Mouse (Mus musculus): ENCODE results near the gene Creb3l1. TPM values are rescaled to one million over a fixed set of nuclear protein-coding genes. Genes with fewer than 3 reads are reported as not detected.

The Creb3l1 gene
- polyA plus RNA-seq, 2 experiments: 28.5 to 37.5 TPM

DNA sequence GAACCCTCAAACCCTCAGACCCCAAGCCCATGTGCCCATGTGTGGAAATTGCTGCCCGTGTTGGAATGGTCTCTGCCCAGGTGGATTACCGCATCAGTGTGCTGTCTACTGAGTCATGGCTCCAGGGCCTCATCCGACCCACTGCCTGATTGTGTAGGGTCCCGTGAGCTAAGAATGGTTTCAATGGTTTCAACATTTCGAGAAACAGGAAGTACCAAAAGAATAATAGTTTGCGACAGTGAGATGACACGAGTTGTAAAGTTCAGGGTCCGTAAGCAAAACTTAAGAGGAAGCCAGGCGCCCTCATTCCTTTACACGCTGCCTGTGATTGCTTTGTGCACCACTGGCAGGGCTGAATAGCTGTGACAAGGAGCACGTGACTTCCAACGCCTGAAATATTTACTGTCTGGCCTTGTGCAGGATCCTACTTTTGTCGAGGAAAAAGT is 52.2 kb downstream of the Creb3l1 start:
- no peak for ATAC-seq (ENCODE audit: low FRiP score, low read depth)
- Histone ChIP-seq H3K36me3 (ENCODE audit: control insufficient read depth, insufficient read depth, low read length) (no peaks in the 10 kb centered on the region), H3K27me3 (ENCODE audit: control insufficient read depth, insufficient read depth, low read length) (peaks cover 27% of the 10 kb centered on the region), H3K4me3 (replicated peaks; ENCODE audit: low read length) (no peak overlapping the region), H3K4me2 (replicated peaks; ENCODE audit: low read depth, low read length, severe bottlenecking) (0 out of 2 replicates have a peak overlapping the region, but pooled peaks have one; percentile 9), H3K9me3 (ENCODE audit: control insufficient read depth, low read length) (no peaks in the 10 kb centered on the region), H3K9ac (ENCODE audit: low read depth, low read length, severe bottlenecking) (no peak overlapping the region), H3K4me1 (ENCODE audit: control insufficient read depth, insufficient read depth, low read length) (peaks cover 30% of the 10 kb centered on the region), H3K27ac (replicated peaks; ENCODE audit: low read depth, low read length) (no peak overlapping the region)
- 36% methylated on average over 13 of the region's 13 CpGs for WGBS
- no peak for TF ChIP-seq POLR2A (IDR thresholded peaks at IDR 0.05; ENCODE audit: borderline replicate concordance, extremely low read depth, insufficient read depth, insufficient read length)
- DNase-seq (ENCODE audit: low spot score): no peak

DNA sequence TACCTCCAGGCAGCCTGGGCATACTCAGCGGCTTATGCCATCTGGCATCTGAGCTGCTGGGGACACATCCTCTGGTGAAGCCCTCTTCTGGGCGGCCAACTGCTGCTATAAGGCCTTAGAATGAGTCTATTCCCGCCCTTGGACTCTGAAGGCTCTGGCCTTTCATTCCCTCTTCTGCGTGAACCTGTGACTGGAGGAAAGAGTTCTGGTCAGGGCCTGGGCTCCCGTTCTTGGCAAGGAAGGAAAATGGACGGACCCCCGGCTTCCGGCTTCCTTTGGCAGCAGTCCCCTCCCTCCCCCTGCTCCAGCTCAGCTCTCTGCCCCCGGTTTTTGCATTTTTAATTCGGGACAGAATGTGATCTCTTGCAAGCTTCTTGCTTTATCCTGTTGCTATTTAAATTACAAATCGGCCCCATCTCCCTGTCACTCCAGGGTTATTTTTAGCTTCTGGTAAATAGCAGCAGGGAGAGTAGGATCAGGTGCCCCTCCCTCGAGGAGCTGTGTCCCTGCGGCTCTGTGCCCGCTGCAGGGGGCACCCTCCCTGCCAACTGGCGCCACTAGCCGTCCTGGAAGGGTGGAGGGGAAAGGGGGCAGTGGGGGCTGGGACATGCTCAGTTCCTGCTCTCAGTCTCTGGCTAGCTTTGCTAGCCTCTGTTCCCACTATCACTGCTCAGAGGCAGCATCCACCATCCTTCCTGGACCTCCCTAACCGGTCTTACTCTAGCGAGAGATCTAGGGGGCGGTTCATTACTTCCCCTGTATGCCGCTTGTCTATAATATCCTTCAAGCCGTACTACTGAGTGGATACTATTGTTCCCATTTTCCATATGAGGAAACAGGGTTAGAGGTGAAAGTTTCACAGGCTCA is 52.8 kb downstream of the Creb3l1 start:
- Histone ChIP-seq H3K27me3 (ENCODE audit: control insufficient read depth, insufficient read depth, low read length) (peaks cover 21% of the 10 kb centered on the region), H3K9me3 (ENCODE audit: control insufficient read depth, low read length) (no peaks in the 10 kb centered on the region), H3K9ac (ENCODE audit: low read depth, low read length, severe bottlenecking) (peak overlapping the region; percentile 34; the same call in 1 of the 2 replicates), H3K4me1 (ENCODE audit: control insufficient read depth, insufficient read depth, low read length) (peaks cover 30% of the 10 kb centered on the region), H3K4me3 (replicated peaks; ENCODE audit: low read length) (no peak overlapping the region), H3K4me2 (replicated peaks; ENCODE audit: low read depth, low read length, severe bottlenecking) (0 out of 2 replicates have a peak overlapping the region, but pooled peaks have one; percentile 9), H3K27ac (replicated peaks; ENCODE audit: low read depth, low read length) (peak overlapping the region; percentile 48), H3K36me3 (ENCODE audit: control insufficient read depth, insufficient read depth, low read length) (no peaks in the 10 kb centered on the region)
- ATAC-seq (ENCODE audit: low FRiP score, low read depth): no peak
- no peak for DNase-seq (ENCODE audit: low spot score)
- TF ChIP-seq POLR2A (IDR thresholded peaks at IDR 0.05; ENCODE audit: borderline replicate concordance, extremely low read depth, insufficient read depth, insufficient read length): no peak
- 31% methylated on average over 20 of the region's 21 CpGs for WGBS

DNA sequence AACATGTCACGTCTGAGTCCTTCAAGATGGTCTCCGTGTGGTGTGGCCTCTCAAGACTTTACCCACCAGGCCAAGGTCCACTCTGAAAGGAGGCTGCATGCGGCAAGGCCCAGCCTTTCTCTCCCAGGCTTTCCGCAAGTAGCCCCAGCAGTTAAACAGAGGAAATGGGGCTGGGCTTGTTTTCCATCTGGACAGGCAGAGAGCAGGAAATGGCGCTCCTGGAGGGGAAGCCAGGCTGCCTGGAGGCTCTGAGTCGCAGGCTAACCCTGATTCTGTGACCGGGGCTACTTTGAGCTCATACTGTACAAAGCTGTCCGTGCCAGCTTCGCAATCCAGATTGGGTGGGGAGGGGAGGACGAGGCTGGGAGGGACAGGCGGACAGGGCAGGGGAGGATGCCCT is 56.3 kb downstream of the Creb3l1 start:
- H3K4me3 ChIP-seq (replicated peaks; ENCODE audit: low read length): no peak overlapping the region
- no peaks in the 10 kb centered on the region; the same call in 1 of the 2 replicates for H3K27me3 ChIP-seq (ENCODE audit: control insufficient read depth, insufficient read depth, low read length)
- no peaks in the 10 kb centered on the region for H3K36me3 ChIP-seq (ENCODE audit: control insufficient read depth, insufficient read depth, low read length)
- no peak for TF ChIP-seq POLR2A (IDR thresholded peaks at IDR 0.05; ENCODE audit: borderline replicate concordance, extremely low read depth, insufficient read depth, insufficient read length)
- H3K9ac ChIP-seq (ENCODE audit: low read depth, low read length, severe bottlenecking): no peak overlapping the region; the same call in 1 of the 2 replicates
- DNase-seq (ENCODE audit: low spot score) (no peak), ATAC-seq (ENCODE audit: low FRiP score, low read depth) (no peak)
- H3K9me3 ChIP-seq (ENCODE audit: control insufficient read depth, low read length): no peaks in the 10 kb centered on the region
- 51% methylated on average over 11 of the region's 11 CpGs for WGBS
- peaks cover 26% of the 10 kb centered on the region for H3K4me1 ChIP-seq (ENCODE audit: control insufficient read depth, insufficient read depth, low read length)
- no peak overlapping the region for H3K4me2 ChIP-seq (replicated peaks; ENCODE audit: low read depth, low read length, severe bottlenecking)
- H3K27ac ChIP-seq (replicated peaks; ENCODE audit: low read depth, low read length): peak overlapping the region; percentile 65

DNA sequence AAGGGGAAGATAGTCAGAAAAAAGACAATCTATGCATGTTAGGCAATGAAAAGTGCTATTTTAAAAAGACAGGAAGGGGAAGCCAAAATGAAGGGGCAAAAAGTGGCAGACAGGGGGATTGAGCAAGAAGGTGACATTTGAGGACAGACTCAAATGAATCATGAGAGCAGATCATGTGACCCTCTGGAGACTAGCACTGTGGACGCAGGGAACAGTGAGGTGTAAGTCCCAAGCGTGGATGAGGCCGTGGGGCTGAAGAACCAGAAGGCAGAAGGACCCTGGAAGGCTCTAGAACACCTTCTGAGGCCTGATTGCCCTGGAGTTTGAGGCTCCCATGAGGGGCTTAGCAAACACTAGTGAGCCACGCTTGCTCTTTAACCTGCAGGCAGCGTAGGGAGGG is 57.9 kb downstream of the Creb3l1 start:
- no peaks in the 10 kb centered on the region for H3K27me3 ChIP-seq (ENCODE audit: control insufficient read depth, insufficient read depth, low read length)
- no peaks in the 10 kb centered on the region for H3K36me3 ChIP-seq (ENCODE audit: control insufficient read depth, insufficient read depth, low read length)
- no peaks in the 10 kb centered on the region for H3K9me3 ChIP-seq (ENCODE audit: control insufficient read depth, low read length)
- peaks cover 28% of the 10 kb centered on the region for H3K4me1 ChIP-seq (ENCODE audit: control insufficient read depth, insufficient read depth, low read length)
- no peak for TF ChIP-seq POLR2A (IDR thresholded peaks at IDR 0.05; ENCODE audit: borderline replicate concordance, extremely low read depth, insufficient read depth, insufficient read length)
- ATAC-seq (ENCODE audit: low FRiP score, low read depth) (no peak), DNase-seq (ENCODE audit: low spot score) (no peak)
- no peak overlapping the region for H3K27ac ChIP-seq (replicated peaks; ENCODE audit: low read depth, low read length)
- 79% methylated on average over 5 of the region's 5 CpGs for WGBS
- no peak overlapping the region for H3K4me2 ChIP-seq (replicated peaks; ENCODE audit: low read depth, low read length, severe bottlenecking)
- no peak overlapping the region for H3K4me3 ChIP-seq (replicated peaks; ENCODE audit: low read length)
- H3K9ac ChIP-seq (ENCODE audit: low read depth, low read length, severe bottlenecking): no peak overlapping the region

DNA sequence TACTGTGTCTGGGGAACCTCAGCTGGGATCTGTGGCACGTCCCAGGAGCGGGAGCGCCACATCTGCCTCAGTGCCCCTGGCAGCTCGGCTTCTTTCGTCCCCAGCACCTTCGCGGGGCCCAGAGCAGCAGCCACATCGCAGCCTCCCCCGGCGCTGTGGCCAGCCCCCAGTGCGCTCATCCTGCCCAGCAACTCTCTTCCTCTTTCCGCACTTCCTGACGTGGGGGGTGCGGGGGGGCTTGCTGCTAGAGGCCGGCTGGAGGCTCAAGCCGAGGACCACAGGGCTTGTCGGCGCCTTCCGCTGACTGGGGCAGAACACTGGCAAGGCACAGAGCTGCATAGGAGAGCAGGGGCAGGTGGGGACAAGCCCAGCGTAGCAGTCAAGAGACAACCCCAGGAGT is 58.9 kb downstream of the Creb3l1 start:
- Histone ChIP-seq H3K9me3 (ENCODE audit: control insufficient read depth, low read length) (no peaks in the 10 kb centered on the region), H3K4me2 (replicated peaks; ENCODE audit: low read depth, low read length, severe bottlenecking) (peak overlapping the region; percentile 32), H3K4me1 (ENCODE audit: control insufficient read depth, insufficient read depth, low read length) (peaks cover 23% of the 10 kb centered on the region), H3K27me3 (ENCODE audit: control insufficient read depth, insufficient read depth, low read length) (no peaks in the 10 kb centered on the region), H3K36me3 (ENCODE audit: control insufficient read depth, insufficient read depth, low read length) (0 out of 2 replicates have a peak, but pooled peaks cover under 1% of the 10 kb centered on the region), H3K27ac (replicated peaks; ENCODE audit: low read depth, low read length) (peak overlapping the region; percentile 55; the same call in 1 of the 2 replicates), H3K9ac (ENCODE audit: low read depth, low read length, severe bottlenecking) (peak overlapping the region; percentile 25; the same call in 1 of the 2 replicates), H3K4me3 (replicated peaks; ENCODE audit: low read length) (peak overlapping the region; percentile 27)
- 19% methylated on average over 19 of the region's 20 CpGs for WGBS
- TF ChIP-seq POLR2A (IDR thresholded peaks at IDR 0.05; ENCODE audit: borderline replicate concordance, extremely low read depth, insufficient read depth, insufficient read length): no peak
- ATAC-seq (ENCODE audit: low FRiP score, low read depth) (no peak), DNase-seq (ENCODE audit: low spot score) (no peak)

All from limb, embryonic 14.5 days (tissue).